Mouse (Mus musculus): ENCODE measurements around the gene Fbxw8.

Fbxw8 gene

GRCm38 (mm10) chr5:118017527-118017926 lies 137.7 kb downstream of the Fbxw8 start:
- in situ Hi-C loops (cut with MseI, MboI) = no loop called here

GRCm38 (mm10) chr5:118015669-118016068 lies 139.6 kb downstream of the Fbxw8 start:
- in situ Hi-C loops (cut with MseI, MboI) = no loop called here

DNA sequence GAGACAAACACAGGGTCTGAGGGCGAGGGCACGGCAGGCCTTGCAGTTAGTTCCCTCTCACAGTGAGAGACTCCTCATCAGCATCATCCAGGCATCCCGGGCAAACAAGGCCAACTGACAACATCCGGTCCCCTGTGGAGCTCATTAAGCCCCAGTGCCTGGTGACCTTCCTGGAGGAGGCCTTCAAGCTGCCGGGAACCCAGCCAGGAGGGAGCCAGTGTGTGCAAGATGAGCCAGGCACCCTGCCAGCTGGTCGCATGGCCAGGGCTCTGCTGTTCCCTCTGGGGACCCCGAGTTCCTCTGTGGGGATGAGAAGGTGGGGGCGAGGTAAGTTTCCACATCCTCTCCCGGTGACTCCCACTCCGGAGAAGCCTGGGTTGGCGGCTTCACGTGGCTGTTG lies 140.2 kb downstream of the Fbxw8 start:
- in situ Hi-C loops (cut with MseI, MboI) = no loop called here
